Mouse (Mus musculus): ENCODE results near the gene Fignl2. TPM values are rescaled to one million over a fixed set of nuclear protein-coding genes. Genes with fewer than 3 reads are reported as not detected.

The Fignl2 gene
- polyA plus RNA-seq, 1 experiment from 2014 or later: 0.17 TPM

DNA sequence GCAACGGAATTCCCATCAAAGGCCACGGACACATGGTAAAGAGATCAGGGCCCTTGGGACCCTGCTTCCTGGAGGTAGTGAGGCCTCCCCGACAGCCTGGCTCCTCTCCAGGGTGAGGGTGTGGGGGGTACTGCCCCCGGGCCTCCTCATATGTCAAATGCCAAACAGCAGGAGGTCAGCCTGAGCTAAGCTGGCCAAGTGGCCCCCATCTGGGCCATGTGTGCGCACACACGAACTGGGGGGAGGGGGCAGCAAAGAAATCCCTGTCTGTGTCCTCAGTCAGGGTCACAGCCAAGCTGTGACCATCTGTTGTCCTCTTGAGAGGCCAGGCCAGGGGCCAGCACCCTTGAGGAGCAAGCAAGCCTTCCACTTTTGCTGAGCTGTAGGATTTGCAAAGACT is 13.3 kb downstream of the Fignl2 start:
- Histone ChIP-seq H3K4me1 (replicated peaks) (peaks cover 75% of the 10 kb centered on the region), H3K4me3 (no peak overlapping the region), H3K27ac (replicated peaks) (no peak overlapping the region), H3K9ac (no peak overlapping the region), H3K9me3 (no peaks in the 10 kb centered on the region), H3K27me3 (no peaks in the 10 kb centered on the region), H3K36me3 (no peaks in the 10 kb centered on the region), H3K4me2 (no peak overlapping the region)
- WGBS: 12% methylated on average over 6 of the region's 6 CpGs
- no peak for ATAC-seq (ENCODE audit: low read depth)

DNA sequence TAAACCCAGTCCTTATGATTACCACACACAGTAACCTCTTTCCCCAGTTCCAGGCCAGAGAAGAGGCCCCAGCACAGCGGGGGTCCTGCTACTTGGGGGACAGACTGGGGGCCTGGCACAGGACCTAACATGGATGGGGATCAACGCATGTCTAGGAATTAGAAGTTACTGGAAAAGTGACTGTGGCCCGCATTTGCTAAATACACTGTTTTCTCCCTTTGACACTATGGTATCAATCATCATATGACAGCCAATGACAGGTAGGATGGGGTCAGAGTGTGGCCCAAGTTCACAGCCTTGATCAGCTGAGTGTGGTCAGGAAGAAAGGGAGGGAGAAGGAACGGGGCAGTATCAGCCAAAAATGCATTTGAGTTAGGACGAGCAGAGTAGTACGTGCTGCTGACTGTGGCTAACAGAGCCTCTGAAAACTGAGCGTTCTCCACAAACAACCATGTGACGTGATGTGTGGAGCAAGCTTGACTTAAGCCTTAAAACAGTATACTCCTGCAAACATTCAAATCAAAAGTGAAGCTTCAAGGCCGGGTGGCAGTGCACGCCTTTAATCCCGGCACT is 18.0 kb downstream of the Fignl2 start:
- peak overlapping the region; percentile 13; the same call in 1 of the 2 replicates for H3K9ac ChIP-seq
- WGBS: 43% methylated on average over 11 of the region's 11 CpGs
- H3K27ac ChIP-seq (replicated peaks): 0 out of 2 replicates have a peak overlapping the region, but pooled peaks have one; percentile 1
- H3K9me3 ChIP-seq: no peaks in the 10 kb centered on the region
- H3K36me3 ChIP-seq: no peaks in the 10 kb centered on the region
- H3K4me1 ChIP-seq (replicated peaks): peaks cover 35% of the 10 kb centered on the region
- H3K4me2 ChIP-seq: no peak overlapping the region
- no peak for ATAC-seq (ENCODE audit: low read depth)
- no peak overlapping the region for H3K4me3 ChIP-seq
- H3K27me3 ChIP-seq: peaks cover 6% of the 10 kb centered on the region

DNA sequence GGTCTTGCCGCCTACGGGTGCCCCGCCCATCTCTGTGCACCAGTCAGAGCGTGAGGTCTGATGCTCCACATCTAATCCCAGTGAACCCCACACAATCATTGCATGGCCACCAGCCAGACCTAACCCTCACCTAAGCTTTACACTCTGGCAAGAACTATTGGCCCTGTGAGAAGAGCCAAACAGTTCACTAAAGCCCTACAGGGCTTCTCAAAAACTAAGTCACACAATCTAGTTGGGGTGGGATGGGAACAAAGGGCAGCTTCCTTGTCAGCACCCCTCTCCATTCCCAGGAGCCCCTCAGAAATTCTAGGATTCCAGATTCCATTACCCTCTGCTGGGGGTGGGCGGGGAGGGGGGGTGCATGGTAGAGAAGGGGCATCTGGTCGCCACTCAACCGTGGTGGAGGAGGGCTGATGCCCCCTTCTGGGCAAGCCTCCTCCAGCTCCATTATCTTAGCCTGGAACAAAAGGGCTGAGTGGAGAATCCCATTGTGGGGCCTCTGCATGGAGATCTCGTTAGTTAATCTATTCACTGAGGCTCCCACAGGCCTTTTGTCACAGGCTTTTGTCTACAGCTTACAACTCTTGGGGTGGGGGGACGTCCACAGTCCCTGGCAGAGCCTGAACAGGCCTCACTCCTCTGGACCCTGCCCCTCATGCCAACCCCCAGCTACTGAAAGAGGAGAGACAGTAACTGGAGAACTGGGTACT is 18.6 kb downstream of the Fignl2 start:
- no peak for ATAC-seq (ENCODE audit: low read depth)
- H3K27ac ChIP-seq (replicated peaks): 0 out of 2 replicates have a peak overlapping the region, but pooled peaks have one; percentile 9
- no peaks in the 10 kb centered on the region for H3K36me3 ChIP-seq
- H3K4me2 ChIP-seq: no peak overlapping the region
- H3K9me3 ChIP-seq: no peaks in the 10 kb centered on the region
- H3K4me1 ChIP-seq (replicated peaks): peaks cover 29% of the 10 kb centered on the region
- WGBS: 17% methylated on average over 9 of the region's 9 CpGs
- H3K4me3 ChIP-seq: no peak overlapping the region
- H3K27me3 ChIP-seq: peaks cover 12% of the 10 kb centered on the region
- peak overlapping the region; percentile 13; the same call in 1 of the 2 replicates for H3K9ac ChIP-seq

DNA sequence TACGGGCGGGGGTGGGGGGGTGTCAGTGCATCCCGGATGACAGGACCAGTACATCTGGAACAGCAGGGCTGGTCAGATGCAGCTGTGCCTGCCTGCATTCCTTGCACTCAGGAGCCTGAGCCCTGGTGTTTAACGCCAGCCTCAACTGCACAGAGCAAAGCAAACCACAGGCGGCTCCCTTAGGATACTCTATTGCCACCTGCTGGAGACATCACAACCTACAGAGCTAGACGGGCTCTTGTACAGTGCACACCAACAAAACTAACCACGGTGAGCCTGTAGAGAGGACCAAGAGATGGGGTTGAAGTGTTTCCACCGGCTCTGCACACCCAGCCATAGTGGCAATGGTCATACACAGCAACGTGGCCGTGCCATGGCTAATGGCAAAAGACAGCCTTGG is 22.1 kb downstream of the Fignl2 start:
- Histone ChIP-seq H3K9me3 (no peaks in the 10 kb centered on the region), H3K4me1 (replicated peaks) (peaks cover 45% of the 10 kb centered on the region), H3K4me2 (no peak overlapping the region), H3K9ac (no peak overlapping the region), H3K36me3 (no peaks in the 10 kb centered on the region), H3K27me3 (peaks cover 47% of the 10 kb centered on the region), H3K27ac (replicated peaks) (no peak overlapping the region), H3K4me3 (no peak overlapping the region)
- WGBS: 39% methylated on average over 10 of the region's 10 CpGs
- peak; percentile 49 for ATAC-seq (ENCODE audit: low read depth)

DNA sequence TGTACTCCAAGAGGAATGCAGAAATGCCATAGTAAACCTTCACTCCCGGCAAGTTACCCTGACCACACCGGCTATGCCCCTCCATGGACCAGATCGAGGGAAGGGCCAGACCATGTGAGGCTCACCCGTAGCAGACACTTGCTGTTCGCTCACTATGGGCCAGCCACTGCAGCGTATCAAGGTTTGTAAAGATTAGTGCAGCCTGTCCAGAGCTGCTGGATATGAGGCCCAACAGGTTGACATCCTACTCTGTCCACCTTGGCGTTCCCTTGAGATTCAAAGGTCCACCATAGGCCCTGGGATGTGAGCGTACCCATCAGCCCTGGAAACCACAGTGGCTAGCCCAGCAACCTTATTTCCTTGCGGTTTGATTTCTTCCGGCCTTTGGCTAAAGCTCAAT is 23.8 kb downstream of the Fignl2 start:
- Histone ChIP-seq H3K4me2 (no peak overlapping the region), H3K27ac (replicated peaks) (no peak overlapping the region), H3K27me3 (peaks cover 62% of the 10 kb centered on the region), H3K9me3 (no peaks in the 10 kb centered on the region), H3K9ac (no peak overlapping the region), H3K4me1 (replicated peaks) (peaks cover 32% of the 10 kb centered on the region), H3K36me3 (no peaks in the 10 kb centered on the region), H3K4me3 (peak overlapping the region; percentile 41; the same call in 1 of the 2 replicates)
- 71% methylated on average over 10 of the region's 10 CpGs for WGBS
- ATAC-seq (ENCODE audit: low read depth): no peak

DNA sequence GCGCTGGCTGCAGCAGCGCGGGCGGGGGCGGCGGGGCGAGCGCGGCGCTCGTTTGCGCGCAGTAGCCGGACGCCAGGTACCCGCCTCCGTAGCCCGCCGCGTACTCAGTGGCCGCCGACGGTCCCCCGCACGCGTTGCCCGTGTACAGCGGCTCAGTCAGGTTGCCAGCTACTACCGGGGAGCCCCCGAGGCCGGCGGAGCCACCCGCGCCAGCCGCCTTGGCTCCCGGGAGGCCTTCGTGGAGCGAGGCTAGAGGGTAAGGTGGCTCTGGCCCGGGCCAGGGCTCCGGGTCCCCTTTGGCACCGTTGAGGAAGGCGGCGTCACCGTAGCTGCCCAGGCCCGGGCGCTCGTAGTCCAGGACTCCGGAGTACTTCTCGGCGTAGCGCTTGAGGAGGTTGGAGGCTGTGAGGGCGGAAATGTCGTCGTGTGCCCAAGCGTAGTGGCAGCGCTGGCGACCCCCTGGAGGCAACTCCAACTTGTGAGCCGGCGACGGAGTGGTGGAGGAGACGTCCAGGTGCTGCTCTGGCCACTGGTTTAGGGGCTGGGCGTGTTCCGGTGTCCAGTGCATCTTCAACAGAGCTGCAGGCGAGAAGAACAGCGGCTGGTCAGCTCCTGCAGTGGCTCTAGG is 24.4 kb downstream of the Fignl2 start:
- no peak for ATAC-seq (ENCODE audit: low read depth)
- Histone ChIP-seq H3K27ac (replicated peaks) (no peak overlapping the region), H3K4me1 (replicated peaks) (peaks cover 30% of the 10 kb centered on the region), H3K36me3 (no peaks in the 10 kb centered on the region), H3K9me3 (no peaks in the 10 kb centered on the region), H3K27me3 (peaks cover 68% of the 10 kb centered on the region), H3K4me3 (peak overlapping the region; percentile 41), H3K9ac (peak overlapping the region; percentile 60), H3K4me2 (peak overlapping the region; percentile 60)
- WGBS: 10% methylated on average over 37 of the region's 65 CpGs

DNA sequence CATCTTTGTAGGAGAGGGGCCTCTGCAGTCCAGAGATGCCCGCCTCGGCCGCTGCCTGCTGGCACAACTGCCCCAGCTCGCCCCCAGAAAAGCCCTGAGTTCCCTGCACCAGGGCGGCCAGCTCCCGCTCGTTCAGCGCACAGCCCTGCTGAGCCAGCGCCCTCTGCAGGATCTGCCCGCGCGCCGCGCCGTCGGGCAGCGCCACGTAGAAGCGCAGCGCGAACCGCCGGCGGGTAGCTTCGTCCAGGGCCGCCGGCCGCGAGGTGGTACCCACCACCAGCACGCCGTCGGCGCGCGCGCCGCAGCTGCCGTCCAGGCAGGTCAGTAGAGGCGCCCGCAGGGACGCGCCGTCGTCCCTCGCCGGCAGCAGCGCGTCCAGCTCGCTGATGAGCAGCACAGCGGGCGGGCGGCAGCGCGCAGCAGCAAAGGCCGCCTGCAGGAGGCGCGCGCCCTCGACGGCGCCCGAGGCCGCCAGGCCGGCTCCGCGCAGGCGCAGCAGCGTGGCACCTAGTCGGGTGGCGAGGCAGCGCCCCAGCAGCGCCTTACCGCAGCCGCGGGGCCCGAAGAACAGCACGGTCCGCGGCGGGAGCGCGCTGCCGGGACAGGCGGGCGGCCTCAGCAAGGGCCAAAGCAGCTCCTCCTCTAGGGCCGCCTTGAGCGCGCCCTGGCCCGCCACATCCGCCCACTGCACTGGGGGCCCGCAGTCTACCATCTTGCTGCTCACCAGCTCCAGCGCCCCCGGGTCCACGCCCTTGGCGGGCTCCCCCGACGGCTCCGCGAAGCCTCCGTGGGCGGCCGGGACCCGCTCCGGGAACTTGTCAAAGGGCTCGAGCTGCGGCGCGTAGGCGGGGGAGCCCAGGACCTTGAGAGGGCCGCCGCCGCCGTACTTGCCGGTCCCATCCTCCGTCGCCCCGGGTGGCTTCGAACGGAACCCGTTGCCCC is 25.5 kb downstream of the Fignl2 start:
- Histone ChIP-seq H3K9me3 (no peaks in the 10 kb centered on the region), H3K27me3 (peaks cover 80% of the 10 kb centered on the region), H3K36me3 (no peaks in the 10 kb centered on the region), H3K27ac (replicated peaks) (no peak overlapping the region), H3K4me3 (peak overlapping the region; percentile 41), H3K9ac (peak overlapping the region; percentile 60), H3K4me2 (peak overlapping the region; percentile 60), H3K4me1 (replicated peaks) (peaks cover 30% of the 10 kb centered on the region)
- WGBS: 7% methylated on average over 118 of the region's 120 CpGs
- ATAC-seq (ENCODE audit: low read depth): no peak

DNA sequence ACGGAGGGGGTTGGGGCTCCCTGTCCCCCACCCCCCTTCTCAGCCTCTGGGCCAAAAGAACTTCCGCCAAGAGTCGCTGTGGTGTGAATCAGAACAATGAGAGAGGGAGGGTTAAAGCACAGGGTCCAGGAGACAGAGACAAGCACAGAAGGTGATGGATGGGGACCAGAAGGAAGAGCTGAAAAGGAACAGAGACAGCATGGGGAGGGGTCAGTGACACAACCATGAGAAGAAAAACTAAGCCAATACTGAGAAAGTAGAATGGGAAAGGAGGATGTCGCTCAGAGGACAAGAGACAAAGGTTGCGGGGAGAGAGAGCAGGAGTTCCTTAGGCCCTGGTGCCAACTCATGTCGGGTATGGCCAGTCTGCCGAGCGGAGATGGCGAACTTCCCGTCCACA is 26.5 kb downstream of the Fignl2 start:
- no peak overlapping the region for H3K27ac ChIP-seq (replicated peaks)
- H3K4me3 ChIP-seq: no peak overlapping the region
- H3K4me1 ChIP-seq (replicated peaks): peaks cover 37% of the 10 kb centered on the region
- H3K4me2 ChIP-seq: no peak overlapping the region
- no peaks in the 10 kb centered on the region for H3K36me3 ChIP-seq
- peaks cover 89% of the 10 kb centered on the region for H3K27me3 ChIP-seq
- no peak for ATAC-seq (ENCODE audit: low read depth)
- H3K9me3 ChIP-seq: no peaks in the 10 kb centered on the region
- 20% methylated on average over 10 of the region's 10 CpGs for WGBS
- no peak overlapping the region for H3K9ac ChIP-seq

DNA sequence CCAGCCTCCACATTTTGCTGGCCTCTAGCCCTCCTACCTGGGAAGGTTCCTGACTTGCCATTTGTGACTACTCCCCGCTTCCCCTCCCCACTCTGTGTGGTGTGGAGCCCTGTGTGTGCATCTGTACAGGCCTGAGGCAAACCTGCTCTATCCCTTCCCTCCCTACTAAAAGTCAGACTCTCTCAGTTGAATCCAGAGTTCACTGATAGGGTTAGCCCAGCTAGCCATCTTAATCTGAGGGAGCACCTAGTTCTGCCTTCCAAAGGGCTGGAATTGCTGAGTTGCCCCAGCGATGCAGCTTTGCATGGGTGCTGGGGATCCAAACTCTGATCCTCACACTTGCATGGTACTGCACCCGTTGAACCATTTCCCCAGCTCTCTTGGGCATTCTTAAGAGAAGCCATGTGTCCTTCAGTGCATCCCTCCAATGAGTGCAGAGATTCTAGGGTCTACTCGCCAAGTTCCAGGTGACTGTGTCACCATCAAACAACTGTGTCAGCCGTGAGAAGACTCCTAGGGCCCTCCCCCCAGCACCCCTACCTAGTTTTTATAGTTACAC is 29.9 kb downstream of the Fignl2 start:
- Histone ChIP-seq H3K4me2 (no peak overlapping the region), H3K36me3 (no peaks in the 10 kb centered on the region), H3K4me1 (replicated peaks) (peaks cover 40% of the 10 kb centered on the region), H3K9ac (no peak overlapping the region), H3K9me3 (no peaks in the 10 kb centered on the region), H3K4me3 (no peak overlapping the region), H3K27ac (replicated peaks) (no peak overlapping the region), H3K27me3 (peaks cover 97% of the 10 kb centered on the region)
- WGBS: 56% methylated on average over 5 of the region's 5 CpGs
- no peak for ATAC-seq (ENCODE audit: low read depth)

DNA sequence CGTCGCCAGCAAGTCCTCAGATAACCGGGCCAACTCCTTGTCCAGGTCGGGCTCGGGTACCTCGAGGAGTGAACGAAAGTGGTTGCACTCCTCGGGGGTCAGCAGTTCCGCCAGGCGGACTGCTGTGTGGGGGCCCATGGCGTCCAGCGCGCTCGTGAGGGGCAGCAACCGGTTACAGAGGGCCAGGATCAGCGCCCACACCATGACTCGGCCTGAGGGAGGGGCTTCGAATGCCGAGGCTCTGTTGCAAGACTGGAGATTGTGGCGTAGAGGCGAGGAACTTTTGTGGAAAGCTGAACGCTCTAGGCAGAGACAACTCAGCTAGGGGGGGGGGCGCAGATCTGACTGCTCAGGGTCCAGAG is 31.2 kb downstream of the Fignl2 start, which contains the start of gene Gm47841:
Gm47841 (minus strand) TSS at position 204 of the 362 bp plus-strand sequence.
- peaks cover 28% of the 10 kb centered on the region for H3K4me1 ChIP-seq (replicated peaks)
- H3K9ac ChIP-seq: peak within 1 kb of the TSS; percentile 77
- H3K27me3 ChIP-seq: peaks cover 93% of the 10 kb centered on the region
- no peak within 1 kb of the TSS for H3K27ac ChIP-seq (replicated peaks)
- no peaks in the 10 kb centered on the region for H3K36me3 ChIP-seq
- no peaks in the 10 kb centered on the region for H3K9me3 ChIP-seq
- WGBS: 3% methylated on average over 23 of the region's 23 CpGs
- peak within 1 kb of the TSS; percentile 46 for H3K4me3 ChIP-seq
- no peak for ATAC-seq (ENCODE audit: low read depth)
- peak within 1 kb of the TSS; percentile 98 for H3K4me2 ChIP-seq

DNA sequence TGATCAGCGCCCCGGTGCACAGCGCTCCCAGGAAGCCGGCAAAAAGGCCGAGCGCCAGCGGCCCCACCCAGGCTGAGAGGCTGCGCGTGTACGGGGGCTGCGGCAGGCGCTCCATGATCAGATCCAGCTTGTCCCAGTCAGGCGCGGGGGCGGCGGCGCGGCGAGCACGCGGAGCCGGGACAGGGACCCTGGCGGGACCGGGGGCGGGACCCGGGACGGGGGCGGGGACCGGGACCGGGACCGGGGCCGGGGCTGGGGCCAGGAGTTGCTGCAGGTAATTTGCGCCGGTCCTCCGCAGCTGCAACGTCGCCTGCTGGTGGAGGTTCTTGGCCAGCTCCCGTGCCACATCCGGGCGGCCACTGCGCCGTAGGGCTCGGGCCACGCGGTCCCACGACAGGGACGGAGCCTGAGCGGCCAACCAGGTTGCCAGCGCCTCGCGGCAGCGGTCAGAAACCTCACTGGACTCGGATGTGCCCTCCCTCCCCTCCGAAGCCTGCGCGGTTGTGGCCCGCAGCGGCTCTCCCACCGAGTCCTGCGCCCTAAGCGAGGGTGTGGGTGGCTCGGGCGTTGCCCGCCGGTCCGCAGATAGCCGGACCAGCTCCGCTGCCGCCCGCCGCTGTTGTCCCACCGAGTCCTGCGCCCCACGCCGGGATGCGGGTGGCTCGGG is 31.7 kb downstream of the Fignl2 start:
- H3K4me1 ChIP-seq (replicated peaks): peaks cover 23% of the 10 kb centered on the region
- peak overlapping the region; percentile 98 for H3K4me2 ChIP-seq
- peak overlapping the region; percentile 77 for H3K9ac ChIP-seq
- H3K27me3 ChIP-seq: peaks cover 93% of the 10 kb centered on the region
- H3K4me3 ChIP-seq: peak overlapping the region; percentile 46
- WGBS: under 1% methylated on average over 64 of the region's 77 CpGs
- H3K36me3 ChIP-seq: no peaks in the 10 kb centered on the region
- no peaks in the 10 kb centered on the region for H3K9me3 ChIP-seq
- peak; percentile 63 for ATAC-seq (ENCODE audit: low read depth)
- no peak overlapping the region for H3K27ac ChIP-seq (replicated peaks)

All from neural tube, embryonic 13.5 days (tissue).